Mouse (Mus musculus) embryonic fibroblast, embryonic 13.5 days (primary cell): ENCODE measurements around the gene Il15ra. TPM values are rescaled to one million over a fixed set of nuclear protein-coding genes. Genes with fewer than 3 reads are reported as not detected.

Experiments
- H3K27ac ChIP-seq: 2 replicates; pipeline ENCODE4 v1.5.1; 2012; ENCODE audit warnings: low read length, control low read depth, inconsistent platforms; ENCODE audit not compliant: insufficient read depth
- H3K4me1 ChIP-seq: 2 replicates; pipeline ENCODE4 v1.6.1; 2011; ENCODE audit warnings: low read length; ENCODE audit not compliant: control insufficient read depth, insufficient read depth
- H3K4me3 ChIP-seq: 2 replicates; pipeline ENCODE4 v1.5.1; 2011; ENCODE audit warnings: mild to moderate bottlenecking, control low read depth, low read length; ENCODE audit not compliant: insufficient read depth
- CTCF ChIP-seq: IDR thresholded peaks from 2 replicates; pipeline ENCODE4 v1.5.1; 2011; ENCODE audit warnings: mild to moderate bottlenecking, control low read depth, low read length, moderate library complexity, borderline replicate concordance; ENCODE audit not compliant: insufficient read depth
- POLR2A ChIP-seq: IDR thresholded peaks from 2 replicates; pipeline ENCODE4 v1.6.1; 2011; ENCODE audit warnings: low read depth, mild to moderate bottlenecking, control low read depth, low read length, moderate library complexity
- polyA plus RNA-seq: library from polyadenylated mRNA; stranded (reverse); fragments of >200 nt; gene quantifications from 2 replicates; pipeline ENCODE4 v1.2.4, GENCODE M21; 2011; ENCODE audit warnings: low read depth; ENCODE audit not compliant: missing spikeins, insufficient read length

The Il15ra gene
- polyA plus RNA-seq, 1 experiment, result 10.9 TPM

- no peak overlapping the region for H3K27ac ChIP-seq
- H3K4me1 ChIP-seq, result peaks cover 2% of the 10 kb centered on the region; the same call in 1 of the 2 replicates
- no peak overlapping the region for H3K4me3 ChIP-seq
- TF ChIP-seq POLR2A (no peak), CTCF (no peak)
Observed at GRCm38 (mm10) chr2:11775121-11775520, 70.0 kb downstream of the Il15ra start.

GRCm38 (mm10) chr2:11776415-11776814 lies 71.3 kb downstream of the Il15ra start:
- Histone ChIP-seq H3K4me3 (peak overlapping the region; percentile 95), H3K4me1 (peaks cover 2% of the 10 kb centered on the region; the same call in 1 of the 2 replicates), H3K27ac (no peak overlapping the region)
- TF ChIP-seq POLR2A, result no peak
- no peak for TF ChIP-seq CTCF

DNA sequence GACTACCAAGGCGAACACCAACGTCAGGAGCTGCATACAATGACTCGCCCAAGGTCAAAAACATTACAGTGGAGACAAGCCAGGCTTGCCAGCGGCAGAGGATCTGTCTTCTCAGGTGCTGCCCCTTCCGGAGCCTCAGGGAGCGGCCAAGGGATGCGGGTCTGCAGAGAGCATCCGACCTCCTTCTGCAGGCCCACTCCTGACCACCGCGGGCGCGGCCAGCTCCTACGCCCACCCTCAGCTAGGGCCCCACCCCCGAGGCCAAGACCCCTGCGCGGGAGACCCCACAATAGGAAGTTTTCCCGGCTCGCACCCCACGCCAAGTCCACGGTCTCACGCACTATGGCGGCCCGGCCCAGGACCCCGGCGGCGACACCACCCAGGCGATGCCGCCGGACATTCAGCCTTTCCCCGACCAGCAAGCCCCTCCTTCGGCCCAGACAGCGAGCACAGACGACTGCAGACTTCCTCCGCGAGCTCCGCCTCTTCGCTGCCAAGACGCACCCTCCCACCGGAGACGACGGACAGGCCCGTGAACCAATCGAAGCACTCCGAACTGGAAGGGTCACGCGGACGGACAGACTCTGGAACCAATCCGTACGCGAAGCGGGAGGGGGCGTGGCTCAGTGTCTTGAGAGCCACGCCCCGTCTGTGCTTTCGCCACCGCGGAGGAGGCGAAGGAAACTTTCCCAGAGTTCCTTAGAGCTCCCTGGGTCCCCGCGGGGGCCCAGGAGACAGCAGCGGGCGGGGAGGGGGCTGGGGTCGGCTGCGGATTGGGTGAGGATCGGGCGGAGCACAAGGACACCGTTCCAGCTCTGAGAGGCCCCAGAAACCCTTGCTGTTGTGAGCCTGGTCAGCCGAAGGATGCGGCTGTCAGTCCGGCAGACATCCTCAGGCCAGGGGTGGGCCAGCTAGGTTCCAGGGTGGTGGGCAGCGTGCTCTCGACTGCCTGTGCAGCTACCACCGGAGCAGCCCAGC lies 72.3 kb downstream of the Il15ra start, which contains the start of the genes Fbh1 and Ankrd16:
TSS of gene Fbh1 (minus strand) at position 492 of the 978 bp plus-strand sequence.
TSS of gene Ankrd16 (plus strand) at position 786 of the 978 bp plus-strand sequence.
- peak; percentile 86 for TF ChIP-seq POLR2A
- no peak for TF ChIP-seq CTCF
- H3K4me3 ChIP-seq, result peak within 1 kb of the TSS; percentile 95
- peaks cover 2% of the 10 kb centered on the region; the same call in 1 of the 2 replicates for H3K4me1 ChIP-seq
- H3K27ac ChIP-seq, result peak within 1 kb of the TSS; percentile 82

DNA sequence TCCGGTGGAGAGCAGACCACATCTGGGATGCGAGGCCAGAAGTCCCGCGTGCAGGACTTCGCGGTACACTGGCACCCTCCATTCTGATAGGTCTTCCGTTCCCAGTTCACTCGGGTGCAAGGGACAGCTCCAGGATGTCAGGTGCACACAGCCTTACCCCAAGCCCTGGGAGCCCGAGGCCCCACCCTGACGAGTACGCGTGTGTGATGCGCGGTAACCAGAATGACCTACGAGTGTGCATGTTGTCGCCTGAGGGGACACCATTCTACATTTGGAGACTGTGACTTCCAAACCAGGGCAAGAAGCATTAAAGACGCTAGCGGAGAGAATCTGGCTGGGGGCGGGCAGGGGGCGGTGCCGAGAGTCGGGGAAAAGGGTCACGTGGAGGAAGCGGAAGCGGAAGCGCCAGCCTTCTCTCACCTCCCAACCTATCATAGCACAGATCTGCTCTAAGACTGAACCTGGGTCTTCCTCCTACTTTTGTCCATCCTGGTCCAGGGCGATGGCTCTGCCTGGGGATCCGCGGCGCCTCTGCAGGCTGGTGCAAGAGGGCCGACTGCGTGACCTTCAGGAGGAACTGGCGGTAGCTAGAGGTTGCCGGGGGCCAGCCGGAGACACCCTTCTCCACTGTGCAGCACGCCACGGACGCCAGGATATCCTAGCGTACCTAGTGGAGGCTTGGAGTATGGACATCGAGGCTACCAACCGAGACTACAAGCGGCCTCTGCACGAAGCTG lies 73.2 kb downstream of the Il15ra start:
- Histone ChIP-seq H3K4me1 (peaks cover 2% of the 10 kb centered on the region; the same call in 1 of the 2 replicates), H3K27ac (peak overlapping the region; percentile 82), H3K4me3 (peak overlapping the region; percentile 86)
- TF ChIP-seq CTCF (no peak), POLR2A (peak; percentile 89)

Other genes with a start within 250 kb of the Il15ra start
- 14.8 and 15.2 TPM in 2 replicates for gene Pfkfb3, start 151.2 kb upstream of the Il15ra start, polyA plus RNA-seq
- gene Rbm17, start 101.1 kb upstream of the Il15ra start, polyA plus RNA-seq, result 161 and 169 TPM in 2 replicates
- not detected in 2 replicates for gene Gm17490, start 79.0 kb upstream of the Il15ra start, polyA plus RNA-seq
- not detected in 2 replicates for gene Il2ra, start 62.5 kb upstream of the Il15ra start, polyA plus RNA-seq
- 106 and 108 TPM in 2 replicates for gene Fbh1, start 72.3 kb downstream of the Il15ra start, polyA plus RNA-seq
- 30.4 and 39.2 TPM in 2 replicates for gene Ankrd16, start 72.6 kb downstream of the Il15ra start, polyA plus RNA-seq